In genomic region chr13:93711226-93711625, GRCm38 (mm10) we compare ENCODE assay signal across 19 mouse cellular contexts. TPM values are rescaled to one million over a fixed set of nuclear protein-coding genes. Genes with fewer than 3 reads are reported as not detected.
"Had no signal": no experiment of that assay in that cellular context is flagged by ENCODE, and none has a peak within 500 bp of the region (broad histone marks: within the 10 kb centered on the region; RNA-seq: fewer than 3 reads in every experiment).

No protein-coding gene starts in this region.

- H3K27ac ChIP-seq: hindbrain, embryonic 14.5 days; intestine, embryonic 15.5 days; kidney, postnatal 0 days; layer of hippocampus, adult 2 months; left cerebral cortex, adult 2 months; limb, embryonic 10.5 days; midbrain, embryonic 13.5 days; neural tube, embryonic 15.5 days; stomach, postnatal 0 days had no signal

- H3K9me3 ChIP-seq: intestine, embryonic 15.5 days; limb, embryonic 10.5 days; midbrain, embryonic 13.5 days; neural tube, embryonic 15.5 days had no signal

- H3K36me3 ChIP-seq: intestine, embryonic 15.5 days; limb, embryonic 10.5 days; midbrain, embryonic 13.5 days; neural tube, embryonic 15.5 days had no signal

- H3K27me3 ChIP-seq: intestine, embryonic 15.5 days; midbrain, embryonic 13.5 days; neural tube, embryonic 15.5 days had no signal

- H3K4me1 ChIP-seq: intestine, embryonic 15.5 days; limb, embryonic 10.5 days; midbrain, embryonic 13.5 days; neural tube, embryonic 15.5 days had no signal

- H3K9ac ChIP-seq: hindbrain, embryonic 14.5 days; intestine, embryonic 15.5 days; midbrain, embryonic 13.5 days; neural tube, embryonic 15.5 days had no signal

- H3K4me2 ChIP-seq: hindbrain, embryonic 14.5 days; intestine, embryonic 15.5 days; midbrain, embryonic 13.5 days; neural tube, embryonic 15.5 days had no signal

- H3K4me3 ChIP-seq: intestine, embryonic 15.5 days; layer of hippocampus, adult 2 months; left cerebral cortex, adult 2 months; limb, embryonic 10.5 days; midbrain, embryonic 13.5 days; myocyte; neural tube, embryonic 15.5 days had no signal

- ATAC-seq: intestine, embryonic 15.5 days; lung, postnatal 0 days; midbrain, embryonic 13.5 days had no signal

- DNase-seq: lung, adult 2 months; lung, postnatal 36 days; right cerebral cortex, adult 18-20 months; right cerebral cortex, postnatal 25 days; thymus, postnatal 4 days had no signal

RNA-seq across cellular contexts. Expression of gene Dmgdh, which starts 37.0 kb away (rescaled TPM):
- total RNA-seq: megakaryocyte progenitor cell, adult 5-6 weeks; midbrain, postnatal 0 days had no signal
- polyA plus RNA-seq: limb, embryonic 10.5 days; lung, postnatal 0 days; myocyte; neural tube, embryonic 11.5 days had no signal

RNA-seq across cellular contexts. Expression of gene Bhmt2, which starts 37.1 kb away (rescaled TPM):
- total RNA-seq: megakaryocyte progenitor cell, adult 5-6 weeks; midbrain, postnatal 0 days had no signal
- polyA plus RNA-seq: hindbrain, embryonic 14.5 days; limb, embryonic 10.5 days; lung, postnatal 0 days; midbrain, postnatal 0 days; myocyte; neural tube, embryonic 11.5 days; neural tube, embryonic 15.5 days had no signal
